Mouse (Mus musculus): ENCODE results near the gene Ddb1. TPM values are rescaled to one million over a fixed set of nuclear protein-coding genes. Genes with fewer than 3 reads are reported as not detected.

The Ddb1 gene
- polyA plus RNA-seq, 1 experiment = 876 TPM

DNA sequence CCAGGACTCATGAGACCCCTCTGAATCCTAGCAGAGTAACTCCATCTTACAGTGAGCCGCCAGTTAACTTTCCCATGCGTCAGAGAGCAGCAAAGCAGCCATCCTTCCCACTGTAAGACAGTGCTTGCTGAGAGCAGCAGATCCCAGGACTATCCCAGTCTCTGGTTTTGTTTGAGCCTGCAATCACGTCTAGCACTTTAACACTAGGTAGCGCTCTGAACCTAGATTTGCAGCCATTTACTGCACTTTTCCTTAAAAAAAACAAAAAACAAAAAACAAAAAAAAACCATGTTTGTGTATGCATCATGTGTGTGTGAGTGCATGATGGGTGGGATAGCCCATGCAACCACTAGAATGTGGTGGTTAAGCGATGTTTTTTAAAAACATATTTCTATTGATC, 45.0 kb upstream of the Ddb1 start:
- H3K9ac ChIP-seq (ENCODE audit: low read depth, poor library complexity, severe bottlenecking) = no peak overlapping the region
- H3K27me3 ChIP-seq (ENCODE audit: control insufficient read depth, insufficient read depth, low read length, poor library complexity, severe bottlenecking) = no peaks in the 10 kb centered on the region

DNA sequence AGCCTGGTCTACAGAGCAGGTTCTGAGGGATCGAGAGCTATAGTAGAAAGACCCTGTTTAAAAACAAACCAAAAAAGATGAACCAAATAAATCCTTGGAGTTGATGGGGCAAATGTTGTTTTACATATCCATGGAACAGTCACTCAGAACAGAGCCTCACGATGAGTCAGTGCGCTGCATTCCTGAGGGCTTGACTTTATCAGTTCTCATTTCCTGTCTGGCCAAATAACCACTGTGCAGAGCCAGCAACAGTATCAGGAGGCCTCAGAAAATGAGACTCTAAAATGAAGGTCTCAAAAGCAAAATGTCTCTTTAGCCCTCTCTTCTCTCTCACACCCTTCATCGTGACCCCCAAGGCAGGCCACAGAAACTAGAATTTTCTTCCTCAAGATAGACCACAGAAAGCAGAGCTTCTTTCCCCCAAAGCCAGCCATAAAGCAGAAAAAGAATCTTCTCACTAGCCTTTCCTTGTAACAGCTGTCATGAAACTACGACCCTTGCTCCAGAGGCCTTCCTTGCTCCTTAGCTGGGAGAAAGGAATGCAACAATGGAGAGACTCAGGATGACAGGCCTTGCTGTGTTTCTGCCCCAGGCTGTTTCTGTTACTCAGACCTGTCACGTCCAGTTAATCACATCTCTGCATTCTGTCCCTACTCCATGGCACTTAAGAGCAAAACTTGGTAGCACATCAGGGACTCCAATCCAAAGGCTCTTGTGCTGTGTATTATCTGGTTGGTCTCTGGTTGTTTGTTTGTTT, 43.4 kb upstream of the Ddb1 start:
- no peak overlapping the region for H3K4me3 ChIP-seq (ENCODE audit: low read depth, low read length)
- H3K9me3 ChIP-seq (replicated peaks; ENCODE audit: control insufficient read depth, insufficient read depth, low read length, poor library complexity, severe bottlenecking) = no peaks in the 10 kb centered on the region; the same call in 1 of the 2 replicates
- H3K36me3 ChIP-seq (ENCODE audit: control insufficient read depth, insufficient read depth, low read length, poor library complexity, severe bottlenecking) = no peaks in the 10 kb centered on the region
- no peak overlapping the region for H3K27ac ChIP-seq (ENCODE audit: insufficient read depth, low read length)
- TF ChIP-seq CTCF (IDR thresholded peaks at IDR 0.05; ENCODE audit: low read depth, low read length) = no peak
- TF ChIP-seq POLR2A (IDR thresholded peaks at IDR 0.05; ENCODE audit: insufficient read depth, low read length) = no peak
- no peak for TF ChIP-seq EP300 (IDR thresholded peaks at IDR 0.05; ENCODE audit: insufficient read depth, low read depth, low read length)
- H3K4me1 ChIP-seq (ENCODE audit: control insufficient read depth, insufficient read depth, low read length) = no peaks in the 10 kb centered on the region
- H3K27me3 ChIP-seq (ENCODE audit: control insufficient read depth, insufficient read depth, low read length, poor library complexity, severe bottlenecking) = no peaks in the 10 kb centered on the region
- H3K9ac ChIP-seq (ENCODE audit: low read depth, poor library complexity, severe bottlenecking) = no peak overlapping the region

More for the DNA sequence above, 45.0 kb upstream of the Ddb1 start:
- H3K27ac ChIP-seq (ENCODE audit: insufficient read depth, low read length) = no peak overlapping the region
- no peaks in the 10 kb centered on the region for H3K9me3 ChIP-seq (replicated peaks; ENCODE audit: control insufficient read depth, insufficient read depth, low read length, poor library complexity, severe bottlenecking)
- no peaks in the 10 kb centered on the region for H3K36me3 ChIP-seq (ENCODE audit: control insufficient read depth, insufficient read depth, low read length, poor library complexity, severe bottlenecking)
- TF ChIP-seq EP300 (IDR thresholded peaks at IDR 0.05; ENCODE audit: insufficient read depth, low read depth, low read length) (no peak), CTCF (IDR thresholded peaks at IDR 0.05; ENCODE audit: low read depth, low read length) (no peak), POLR2A (IDR thresholded peaks at IDR 0.05; ENCODE audit: insufficient read depth, low read length) (no peak)
- H3K4me1 ChIP-seq (ENCODE audit: control insufficient read depth, insufficient read depth, low read length) = peaks cover 2% of the 10 kb centered on the region
- H3K4me3 ChIP-seq (ENCODE audit: low read depth, low read length) = no peak overlapping the region

DNA sequence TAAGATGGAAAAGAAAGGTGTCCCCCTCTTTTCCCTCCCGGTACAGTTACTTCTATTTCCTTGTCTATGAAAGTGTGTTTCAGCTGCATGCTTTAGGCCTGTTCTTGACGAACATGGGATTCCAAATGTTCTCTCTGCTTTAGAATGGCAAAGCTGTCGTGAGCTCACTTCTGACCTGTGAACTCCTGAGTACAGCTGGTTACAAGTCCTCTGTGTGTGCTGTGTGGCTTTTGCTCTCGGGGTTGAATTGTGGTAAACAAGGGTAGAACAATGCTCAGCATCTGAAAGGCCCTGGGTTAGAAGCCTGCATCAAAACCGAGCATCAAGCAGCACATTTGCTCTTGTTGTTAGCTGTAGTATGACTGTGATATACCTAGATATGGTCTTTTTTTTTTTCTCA, 42.8 kb upstream of the Ddb1 start:
- no peaks in the 10 kb centered on the region for H3K36me3 ChIP-seq (ENCODE audit: control insufficient read depth, insufficient read depth, low read length, poor library complexity, severe bottlenecking)
- no peaks in the 10 kb centered on the region for H3K27me3 ChIP-seq (ENCODE audit: control insufficient read depth, insufficient read depth, low read length, poor library complexity, severe bottlenecking)
- H3K4me1 ChIP-seq (ENCODE audit: control insufficient read depth, insufficient read depth, low read length) = no peaks in the 10 kb centered on the region
- no peak for TF ChIP-seq CTCF (IDR thresholded peaks at IDR 0.05; ENCODE audit: low read depth, low read length)
- TF ChIP-seq EP300 (IDR thresholded peaks at IDR 0.05; ENCODE audit: insufficient read depth, low read depth, low read length) = no peak
- TF ChIP-seq POLR2A (IDR thresholded peaks at IDR 0.05; ENCODE audit: insufficient read depth, low read length) = no peak
- no peak overlapping the region for H3K9ac ChIP-seq (ENCODE audit: low read depth, poor library complexity, severe bottlenecking)
- no peak overlapping the region for H3K27ac ChIP-seq (ENCODE audit: insufficient read depth, low read length)
- H3K9me3 ChIP-seq (replicated peaks; ENCODE audit: control insufficient read depth, insufficient read depth, low read length, poor library complexity, severe bottlenecking) = no peaks in the 10 kb centered on the region; the same call in 1 of the 2 replicates
- no peak overlapping the region for H3K4me3 ChIP-seq (ENCODE audit: low read depth, low read length)

DNA sequence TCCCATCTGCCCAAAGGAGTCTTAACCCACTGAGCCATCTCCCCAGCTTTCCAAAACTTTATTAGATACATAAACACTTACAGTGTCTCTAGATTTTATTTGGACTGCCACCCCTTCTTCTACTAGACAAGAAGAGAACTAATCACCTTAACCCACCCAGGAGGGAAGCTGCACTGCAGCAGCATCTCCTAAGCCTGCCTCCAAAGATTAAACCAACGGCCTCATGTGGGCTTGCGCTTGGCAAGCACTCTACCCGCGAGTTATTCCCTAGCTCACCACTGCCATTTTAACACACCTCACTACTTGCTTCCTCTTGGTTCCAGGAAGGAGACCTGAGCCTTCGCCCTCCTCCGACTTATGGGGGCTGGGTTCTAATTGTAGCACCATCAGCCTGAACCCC, 40.8 kb upstream of the Ddb1 start:
- Histone ChIP-seq H3K9me3 (replicated peaks; ENCODE audit: control insufficient read depth, insufficient read depth, low read length, poor library complexity, severe bottlenecking) (no peaks in the 10 kb centered on the region; the same call in 1 of the 2 replicates), H3K27me3 (ENCODE audit: control insufficient read depth, insufficient read depth, low read length, poor library complexity, severe bottlenecking) (no peaks in the 10 kb centered on the region), H3K9ac (ENCODE audit: low read depth, poor library complexity, severe bottlenecking) (no peak overlapping the region), H3K27ac (ENCODE audit: insufficient read depth, low read length) (no peak overlapping the region), H3K4me3 (ENCODE audit: low read depth, low read length) (no peak overlapping the region), H3K36me3 (ENCODE audit: control insufficient read depth, insufficient read depth, low read length, poor library complexity, severe bottlenecking) (no peaks in the 10 kb centered on the region), H3K4me1 (ENCODE audit: control insufficient read depth, insufficient read depth, low read length) (no peaks in the 10 kb centered on the region)
- no peak for TF ChIP-seq CTCF (IDR thresholded peaks at IDR 0.05; ENCODE audit: low read depth, low read length)
- TF ChIP-seq EP300 (IDR thresholded peaks at IDR 0.05; ENCODE audit: insufficient read depth, low read depth, low read length) = no peak
- TF ChIP-seq POLR2A (IDR thresholded peaks at IDR 0.05; ENCODE audit: insufficient read depth, low read length) = no peak

DNA sequence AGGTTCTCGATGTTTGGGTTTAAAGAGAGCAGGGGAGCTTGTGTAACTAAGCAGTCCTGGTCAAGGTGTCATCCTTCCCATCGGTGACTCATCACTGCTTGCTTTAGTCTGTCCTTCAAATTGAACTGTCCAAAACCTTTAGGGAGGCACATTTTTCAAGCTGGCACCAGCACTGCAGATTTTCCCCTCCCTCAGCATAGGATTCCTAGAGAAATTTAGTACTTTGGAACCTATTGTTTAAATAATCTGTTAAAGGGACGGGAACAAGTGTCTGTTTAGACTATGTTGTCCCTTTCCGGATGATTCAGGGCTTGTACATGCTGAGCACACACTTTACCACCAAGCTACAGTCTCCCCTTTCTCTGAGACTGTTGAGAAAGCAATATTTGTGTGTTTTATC, 39.9 kb upstream of the Ddb1 start:
- no peak for TF ChIP-seq CTCF (IDR thresholded peaks at IDR 0.05; ENCODE audit: low read depth, low read length)
- TF ChIP-seq EP300 (IDR thresholded peaks at IDR 0.05; ENCODE audit: insufficient read depth, low read depth, low read length) = no peak
- no peak for TF ChIP-seq POLR2A (IDR thresholded peaks at IDR 0.05; ENCODE audit: insufficient read depth, low read length)
- Histone ChIP-seq H3K4me1 (ENCODE audit: control insufficient read depth, insufficient read depth, low read length) (no peaks in the 10 kb centered on the region), H3K36me3 (ENCODE audit: control insufficient read depth, insufficient read depth, low read length, poor library complexity, severe bottlenecking) (no peaks in the 10 kb centered on the region), H3K9me3 (replicated peaks; ENCODE audit: control insufficient read depth, insufficient read depth, low read length, poor library complexity, severe bottlenecking) (no peaks in the 10 kb centered on the region; the same call in 1 of the 2 replicates), H3K9ac (ENCODE audit: low read depth, poor library complexity, severe bottlenecking) (no peak overlapping the region), H3K27ac (ENCODE audit: insufficient read depth, low read length) (no peak overlapping the region), H3K27me3 (ENCODE audit: control insufficient read depth, insufficient read depth, low read length, poor library complexity, severe bottlenecking) (no peaks in the 10 kb centered on the region), H3K4me3 (ENCODE audit: low read depth, low read length) (no peak overlapping the region)

DNA sequence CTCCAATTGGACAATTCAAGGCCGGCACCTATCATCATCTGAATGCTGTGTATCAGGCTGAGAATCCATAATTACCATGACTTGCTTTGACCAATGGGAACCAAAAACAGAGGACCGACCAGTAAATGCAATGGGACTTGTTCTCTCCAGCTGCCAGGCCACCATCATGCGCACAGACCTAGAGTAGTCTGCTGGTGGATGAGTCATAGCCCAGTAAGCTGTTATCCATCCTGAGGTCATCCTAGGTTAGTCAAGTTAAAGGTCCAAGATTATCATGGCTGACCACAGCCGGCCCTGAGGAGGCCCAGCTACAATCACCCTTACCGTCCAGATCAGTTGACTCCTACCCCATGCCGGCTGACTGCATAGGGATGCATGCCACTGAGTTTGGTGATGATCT, 35.5 kb upstream of the Ddb1 start:
- no peak for TF ChIP-seq EP300 (IDR thresholded peaks at IDR 0.05; ENCODE audit: insufficient read depth, low read depth, low read length)
- no peak for TF ChIP-seq POLR2A (IDR thresholded peaks at IDR 0.05; ENCODE audit: insufficient read depth, low read length)
- Histone ChIP-seq H3K9ac (ENCODE audit: low read depth, poor library complexity, severe bottlenecking) (no peak overlapping the region), H3K4me3 (ENCODE audit: low read depth, low read length) (no peak overlapping the region), H3K27me3 (ENCODE audit: control insufficient read depth, insufficient read depth, low read length, poor library complexity, severe bottlenecking) (no peaks in the 10 kb centered on the region), H3K4me1 (ENCODE audit: control insufficient read depth, insufficient read depth, low read length) (no peaks in the 10 kb centered on the region), H3K36me3 (ENCODE audit: control insufficient read depth, insufficient read depth, low read length, poor library complexity, severe bottlenecking) (peaks cover 18% of the 10 kb centered on the region), H3K27ac (ENCODE audit: insufficient read depth, low read length) (no peak overlapping the region), H3K9me3 (replicated peaks; ENCODE audit: control insufficient read depth, insufficient read depth, low read length, poor library complexity, severe bottlenecking) (no peaks in the 10 kb centered on the region; the same call in 1 of the 2 replicates)
